Mouse (Mus musculus): Measurements from ENCODE around the gene Entr1. TPM values are rescaled to one million over a fixed set of nuclear protein-coding genes. Genes with fewer than 3 reads are reported as not detected.

The Entr1 gene
- polyA plus RNA-seq, 1 experiment from 2014 or later: 132 TPM

GRCm38 (mm10) chr2:26418120-26418519, 29.0 kb upstream of the Entr1 start:
- H3K9ac ChIP-seq (replicated peaks; ENCODE audit: low read length): no peak overlapping the region
- peaks cover 9% of the 10 kb centered on the region for H3K36me3 ChIP-seq (replicated peaks; ENCODE audit: control insufficient read depth, insufficient read depth, low read depth, low read length)
- no peaks in the 10 kb centered on the region for H3K4me1 ChIP-seq (ENCODE audit: control insufficient read depth, insufficient read depth, low read length)
- 81% methylated on average over 1 of the region's 1 CpGs for WGBS
- no peak overlapping the region for H3K4me2 ChIP-seq (ENCODE audit: low read depth, low read length)
- no peak overlapping the region for H3K27ac ChIP-seq (replicated peaks; ENCODE audit: low read depth, low read length)
- no peak for DNase-seq (ENCODE audit: low spot score)
- no peak for ATAC-seq (replicated peaks; ENCODE audit: insufficient number of reproducible peaks, low FRiP score, low TSS enrichment, low read depth)
- H3K27me3 ChIP-seq (ENCODE audit: control insufficient read depth, insufficient read depth, low read length): no peaks in the 10 kb centered on the region
- H3K9me3 ChIP-seq (replicated peaks; ENCODE audit: control insufficient read depth, low read length): no peaks in the 10 kb centered on the region
- H3K4me3 ChIP-seq (ENCODE audit: low read depth, low read length): no peak overlapping the region

GRCm38 (mm10) chr2:26417066-26417465, 27.9 kb upstream of the Entr1 start:
- ATAC-seq (replicated peaks; ENCODE audit: insufficient number of reproducible peaks, low FRiP score, low TSS enrichment, low read depth) (no peak), DNase-seq (ENCODE audit: low spot score) (no peak)
- Histone ChIP-seq H3K27me3 (ENCODE audit: control insufficient read depth, insufficient read depth, low read length) (no peaks in the 10 kb centered on the region), H3K36me3 (replicated peaks; ENCODE audit: control insufficient read depth, insufficient read depth, low read depth, low read length) (peaks cover 7% of the 10 kb centered on the region), H3K27ac (replicated peaks; ENCODE audit: low read depth, low read length) (no peak overlapping the region), H3K9me3 (replicated peaks; ENCODE audit: control insufficient read depth, low read length) (no peaks in the 10 kb centered on the region), H3K4me2 (ENCODE audit: low read depth, low read length) (no peak overlapping the region), H3K9ac (replicated peaks; ENCODE audit: low read length) (no peak overlapping the region), H3K4me1 (ENCODE audit: control insufficient read depth, insufficient read depth, low read length) (no peaks in the 10 kb centered on the region), H3K4me3 (ENCODE audit: low read depth, low read length) (no peak overlapping the region)

GRCm38 (mm10) chr2:26410931-26411411, 21.9 kb upstream of the Entr1 start:
- Histone ChIP-seq H3K9me3 (replicated peaks; ENCODE audit: control insufficient read depth, low read length) (no peaks in the 10 kb centered on the region), H3K4me2 (ENCODE audit: low read depth, low read length) (no peak overlapping the region), H3K27ac (replicated peaks; ENCODE audit: low read depth, low read length) (no peak overlapping the region), H3K9ac (replicated peaks; ENCODE audit: low read length) (no peak overlapping the region), H3K27me3 (ENCODE audit: control insufficient read depth, insufficient read depth, low read length) (no peaks in the 10 kb centered on the region), H3K4me3 (ENCODE audit: low read depth, low read length) (no peak overlapping the region), H3K36me3 (replicated peaks; ENCODE audit: control insufficient read depth, insufficient read depth, low read depth, low read length) (peaks cover 3% of the 10 kb centered on the region), H3K4me1 (ENCODE audit: control insufficient read depth, insufficient read depth, low read length) (peaks cover 5% of the 10 kb centered on the region; the same call in 1 of the 2 replicates)
- DNase-seq (ENCODE audit: low spot score): no peak
- no peak for ATAC-seq (replicated peaks; ENCODE audit: insufficient number of reproducible peaks, low FRiP score, low TSS enrichment, low read depth)
- 74% methylated on average over 5 of the region's 5 CpGs for WGBS

GRCm38 (mm10) chr2:26410091-26410490, 21.0 kb upstream of the Entr1 start:
- DNase-seq (ENCODE audit: low spot score) (no peak), ATAC-seq (replicated peaks; ENCODE audit: insufficient number of reproducible peaks, low FRiP score, low TSS enrichment, low read depth) (no peak)
- peaks cover under 1% of the 10 kb centered on the region for H3K36me3 ChIP-seq (replicated peaks; ENCODE audit: control insufficient read depth, insufficient read depth, low read depth, low read length)
- no peak overlapping the region for H3K9ac ChIP-seq (replicated peaks; ENCODE audit: low read length)
- WGBS: 77% methylated on average over 5 of the region's 5 CpGs
- no peaks in the 10 kb centered on the region for H3K9me3 ChIP-seq (replicated peaks; ENCODE audit: control insufficient read depth, low read length)
- no peaks in the 10 kb centered on the region for H3K27me3 ChIP-seq (ENCODE audit: control insufficient read depth, insufficient read depth, low read length)
- H3K27ac ChIP-seq (replicated peaks; ENCODE audit: low read depth, low read length): no peak overlapping the region
- no peak overlapping the region for H3K4me3 ChIP-seq (ENCODE audit: low read depth, low read length)
- H3K4me2 ChIP-seq (ENCODE audit: low read depth, low read length): no peak overlapping the region
- H3K4me1 ChIP-seq (ENCODE audit: control insufficient read depth, insufficient read depth, low read length): peaks cover 5% of the 10 kb centered on the region; the same call in 1 of the 2 replicates

- H3K9me3 ChIP-seq (replicated peaks; ENCODE audit: control insufficient read depth, low read length): no peaks in the 10 kb centered on the region
- H3K4me1 ChIP-seq (ENCODE audit: control insufficient read depth, insufficient read depth, low read length): peaks cover 5% of the 10 kb centered on the region; the same call in 1 of the 2 replicates
- 60% methylated on average over 3 of the region's 3 CpGs for WGBS
- H3K4me2 ChIP-seq (ENCODE audit: low read depth, low read length): no peak overlapping the region
- no peak for DNase-seq (ENCODE audit: low spot score)
- no peak for ATAC-seq (replicated peaks; ENCODE audit: insufficient number of reproducible peaks, low FRiP score, low TSS enrichment, low read depth)
- no peak overlapping the region for H3K9ac ChIP-seq (replicated peaks; ENCODE audit: low read length)
- no peaks in the 10 kb centered on the region for H3K36me3 ChIP-seq (replicated peaks; ENCODE audit: control insufficient read depth, insufficient read depth, low read depth, low read length)
- no peaks in the 10 kb centered on the region for H3K27me3 ChIP-seq (ENCODE audit: control insufficient read depth, insufficient read depth, low read length)
- H3K4me3 ChIP-seq (ENCODE audit: low read depth, low read length): peak overlapping the region; percentile 92
- H3K27ac ChIP-seq (replicated peaks; ENCODE audit: low read depth, low read length): no peak overlapping the region
Measured at GRCm38 (mm10) chr2:26409362-26409761, 20.2 kb upstream of the Entr1 start.

- peak; percentile 95 for DNase-seq (ENCODE audit: low spot score)
- H3K27ac ChIP-seq (replicated peaks; ENCODE audit: low read depth, low read length): peak within 1 kb of the TSS; percentile 49; the same call in 1 of the 2 replicates
- no peaks in the 10 kb centered on the region for H3K36me3 ChIP-seq (replicated peaks; ENCODE audit: control insufficient read depth, insufficient read depth, low read depth, low read length)
- WGBS: under 1% methylated on average over 55 of the region's 57 CpGs
- peak within 1 kb of the TSS; percentile 79 for H3K4me2 ChIP-seq (ENCODE audit: low read depth, low read length)
- peaks cover 5% of the 10 kb centered on the region; the same call in 1 of the 2 replicates for H3K4me1 ChIP-seq (ENCODE audit: control insufficient read depth, insufficient read depth, low read length)
- no peaks in the 10 kb centered on the region for H3K27me3 ChIP-seq (ENCODE audit: control insufficient read depth, insufficient read depth, low read length)
- peak; percentile 94 for ATAC-seq (replicated peaks; ENCODE audit: insufficient number of reproducible peaks, low FRiP score, low TSS enrichment, low read depth)
- H3K9me3 ChIP-seq (replicated peaks; ENCODE audit: control insufficient read depth, low read length): no peaks in the 10 kb centered on the region
- H3K4me3 ChIP-seq (ENCODE audit: low read depth, low read length): peak within 1 kb of the TSS; percentile 92
- H3K9ac ChIP-seq (replicated peaks; ENCODE audit: low read length): peak within 1 kb of the TSS; percentile 93
Measured at GRCm38 (mm10) chr2:26408515-26409356, 19.6 kb upstream of the Entr1 start, which contains the start of gene Inpp5e. Gene Inpp5e (minus strand): TSS chr2:26409203.

GRCm38 (mm10) chr2:26403306-26403705, 14.2 kb upstream of the Entr1 start:
- H3K27ac ChIP-seq (replicated peaks; ENCODE audit: low read depth, low read length): no peak overlapping the region
- WGBS: 79% methylated on average over 8 of the region's 8 CpGs
- H3K4me2 ChIP-seq (ENCODE audit: low read depth, low read length): no peak overlapping the region
- DNase-seq (ENCODE audit: low spot score) (no peak), ATAC-seq (replicated peaks; ENCODE audit: insufficient number of reproducible peaks, low FRiP score, low TSS enrichment, low read depth) (no peak)
- no peak overlapping the region for H3K4me3 ChIP-seq (ENCODE audit: low read depth, low read length)
- peaks cover 5% of the 10 kb centered on the region; the same call in 1 of the 2 replicates for H3K4me1 ChIP-seq (ENCODE audit: control insufficient read depth, insufficient read depth, low read length)
- peaks cover 11% of the 10 kb centered on the region for H3K36me3 ChIP-seq (replicated peaks; ENCODE audit: control insufficient read depth, insufficient read depth, low read depth, low read length)
- no peaks in the 10 kb centered on the region for H3K27me3 ChIP-seq (ENCODE audit: control insufficient read depth, insufficient read depth, low read length)
- no peaks in the 10 kb centered on the region for H3K9me3 ChIP-seq (replicated peaks; ENCODE audit: control insufficient read depth, low read length)
- no peak overlapping the region for H3K9ac ChIP-seq (replicated peaks; ENCODE audit: low read length)

- DNase-seq (ENCODE audit: low spot score): no peak
- H3K4me3 ChIP-seq (ENCODE audit: low read depth, low read length): no peak overlapping the region
- no peak overlapping the region for H3K27ac ChIP-seq (replicated peaks; ENCODE audit: low read depth, low read length)
- no peaks in the 10 kb centered on the region for H3K9me3 ChIP-seq (replicated peaks; ENCODE audit: control insufficient read depth, low read length)
- no peak overlapping the region for H3K4me2 ChIP-seq (ENCODE audit: low read depth, low read length)
- H3K9ac ChIP-seq (replicated peaks; ENCODE audit: low read length): no peak overlapping the region
- H3K4me1 ChIP-seq (ENCODE audit: control insufficient read depth, insufficient read depth, low read length): no peaks in the 10 kb centered on the region
- H3K27me3 ChIP-seq (ENCODE audit: control insufficient read depth, insufficient read depth, low read length): no peaks in the 10 kb centered on the region
- WGBS: 76% methylated on average over 1 of the region's 1 CpGs
- ATAC-seq (replicated peaks; ENCODE audit: insufficient number of reproducible peaks, low FRiP score, low TSS enrichment, low read depth): no peak
- H3K36me3 ChIP-seq (replicated peaks; ENCODE audit: control insufficient read depth, insufficient read depth, low read depth, low read length): peaks cover 11% of the 10 kb centered on the region
Measured at GRCm38 (mm10) chr2:26402265-26402664, 13.1 kb upstream of the Entr1 start.
